Mouse (Mus musculus): ENCODE measurements around the gene Camkmt. TPM values are rescaled to one million over a fixed set of nuclear protein-coding genes. Genes with fewer than 3 reads are reported as not detected.

The Camkmt gene
- total RNA-seq, 2 experiments from 2014 or later, result 6.2 TPM; not detected in 1

- ATAC-seq (replicated peaks; ENCODE audit: low FRiP score, poor library complexity, severe bottlenecking), result no peak
Measured at GRCm38 (mm10) chr17:85351301-85351700, 260.9 kb downstream of the Camkmt start.

- no peak for ATAC-seq (replicated peaks; ENCODE audit: low FRiP score, poor library complexity, severe bottlenecking)
Measured at GRCm38 (mm10) chr17:85352731-85353130, 262.4 kb downstream of the Camkmt start.

- ATAC-seq (replicated peaks; ENCODE audit: low FRiP score, poor library complexity, severe bottlenecking), result no peak
Measured at GRCm38 (mm10) chr17:85353191-85353590, 262.8 kb downstream of the Camkmt start.

GRCm38 (mm10) chr17:85353636-85354035, 263.3 kb downstream of the Camkmt start:
- no peak for ATAC-seq (replicated peaks; ENCODE audit: low FRiP score, poor library complexity, severe bottlenecking)

GRCm38 (mm10) chr17:85355356-85355755, 265.0 kb downstream of the Camkmt start:
- no peak for ATAC-seq (replicated peaks; ENCODE audit: low FRiP score, poor library complexity, severe bottlenecking)

GRCm38 (mm10) chr17:85361006-85361405, 270.7 kb downstream of the Camkmt start:
- no peak for ATAC-seq (replicated peaks; ENCODE audit: low FRiP score, poor library complexity, severe bottlenecking)

GRCm38 (mm10) chr17:85367319-85367718, 277.0 kb downstream of the Camkmt start:
- ATAC-seq (replicated peaks; ENCODE audit: low FRiP score, poor library complexity, severe bottlenecking), result no peak

GRCm38 (mm10) chr17:85368776-85369175, 278.4 kb downstream of the Camkmt start:
- ATAC-seq (replicated peaks; ENCODE audit: low FRiP score, poor library complexity, severe bottlenecking), result no peak

- ATAC-seq (replicated peaks; ENCODE audit: low FRiP score, poor library complexity, severe bottlenecking), result no peak
Measured at GRCm38 (mm10) chr17:85372076-85372475, 281.7 kb downstream of the Camkmt start.

- ATAC-seq (replicated peaks; ENCODE audit: low FRiP score, poor library complexity, severe bottlenecking), result no peak
Measured at GRCm38 (mm10) chr17:85372523-85372922, 282.2 kb downstream of the Camkmt start.

- ATAC-seq (replicated peaks; ENCODE audit: low FRiP score, poor library complexity, severe bottlenecking), result no peak
Measured at GRCm38 (mm10) chr17:85374100-85374833, 283.9 kb downstream of the Camkmt start.

- ATAC-seq (replicated peaks; ENCODE audit: low FRiP score, poor library complexity, severe bottlenecking), result no peak
Measured at GRCm38 (mm10) chr17:85374834-85375176, 284.5 kb downstream of the Camkmt start.

GRCm38 (mm10) chr17:85375523-85375922, 285.2 kb downstream of the Camkmt start:
- no peak for ATAC-seq (replicated peaks; ENCODE audit: low FRiP score, poor library complexity, severe bottlenecking)

- ATAC-seq (replicated peaks; ENCODE audit: low FRiP score, poor library complexity, severe bottlenecking), result no peak
Measured at GRCm38 (mm10) chr17:85377496-85377895, 287.1 kb downstream of the Camkmt start.

- ATAC-seq (replicated peaks; ENCODE audit: low FRiP score, poor library complexity, severe bottlenecking), result no peak
Measured at GRCm38 (mm10) chr17:85379101-85379500, 288.7 kb downstream of the Camkmt start.

GRCm38 (mm10) chr17:85381578-85382223, 291.3 kb downstream of the Camkmt start:
- no peak for ATAC-seq (replicated peaks; ENCODE audit: low FRiP score, poor library complexity, severe bottlenecking)

- no peak for ATAC-seq (replicated peaks; ENCODE audit: low FRiP score, poor library complexity, severe bottlenecking)
Measured at GRCm38 (mm10) chr17:85382344-85382743, 292.0 kb downstream of the Camkmt start.

GRCm38 (mm10) chr17:85382906-85383305, 292.6 kb downstream of the Camkmt start:
- ATAC-seq (replicated peaks; ENCODE audit: low FRiP score, poor library complexity, severe bottlenecking), result no peak

- ATAC-seq (replicated peaks; ENCODE audit: low FRiP score, poor library complexity, severe bottlenecking), result no peak
Measured at GRCm38 (mm10) chr17:85393091-85393890, 302.9 kb downstream of the Camkmt start.

GRCm38 (mm10) chr17:85393891-85394321, 303.6 kb downstream of the Camkmt start:
- ATAC-seq (replicated peaks; ENCODE audit: low FRiP score, poor library complexity, severe bottlenecking), result no peak

GRCm38 (mm10) chr17:85395502-85395901, 305.1 kb downstream of the Camkmt start:
- no peak for ATAC-seq (replicated peaks; ENCODE audit: low FRiP score, poor library complexity, severe bottlenecking)
